Mouse (Mus musculus) spleen, adult 18-20 months (tissue): ENCODE results near the gene Ccdc69.

Experiments
- DNase-seq, 2 experiments: peaks; one replicate each; pipeline ENCODE4 v3.0.0; 2022; ENCODE audit warnings: mixed read lengths in 2 of 2

Ccdc69 gene

DNA sequence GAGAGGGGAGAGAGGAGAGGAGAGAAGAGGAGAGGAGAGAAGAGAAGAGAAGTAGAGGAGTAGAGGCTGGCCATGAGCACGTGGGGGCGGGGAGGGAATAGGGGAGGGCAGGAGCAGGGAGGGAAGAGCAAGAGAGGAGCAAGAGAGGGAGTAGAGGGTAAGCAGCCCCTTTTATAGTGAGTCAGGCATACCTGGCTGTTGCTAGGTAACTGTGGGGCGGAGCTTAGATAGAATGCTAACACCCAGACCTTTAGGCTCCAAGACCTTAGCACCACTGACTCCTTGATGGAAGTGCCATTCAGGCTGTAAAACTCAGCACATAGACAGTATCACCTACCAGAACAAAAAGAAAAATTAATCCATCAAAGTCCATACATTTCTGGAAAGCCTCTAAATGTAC, 41.3 kb downstream of the Ccdc69 start:
- DNase-seq: no peak

DNA sequence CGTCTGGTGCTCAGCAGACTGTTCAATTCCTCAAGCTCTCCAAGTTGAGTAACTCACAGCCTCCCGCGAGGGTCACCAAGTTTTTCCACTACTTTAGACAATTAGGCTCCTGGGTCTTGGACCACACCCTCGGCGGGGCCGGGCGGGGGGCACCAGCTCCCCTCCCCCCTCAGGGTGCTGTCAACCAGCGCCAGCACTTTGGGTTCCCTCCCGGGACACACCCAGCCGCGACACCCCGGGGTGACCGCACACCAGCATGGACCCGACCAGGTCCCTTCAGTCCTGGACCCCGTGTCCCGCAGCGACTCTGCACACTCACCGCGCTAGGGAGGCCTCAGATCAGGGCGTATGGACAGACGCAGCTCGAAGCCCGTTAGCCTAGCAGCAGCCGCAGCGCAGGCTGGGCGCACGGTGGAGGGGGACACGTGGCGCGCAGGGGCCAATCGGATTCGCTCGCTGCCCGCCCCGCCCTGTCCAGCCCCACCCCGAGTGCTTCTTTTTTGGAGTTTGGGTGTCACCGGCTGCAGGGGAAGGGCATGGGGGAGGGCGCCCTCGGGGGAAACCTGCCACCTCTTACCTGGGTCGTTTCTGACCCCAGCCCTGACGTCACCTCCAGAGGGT, 44.8 kb downstream of the Ccdc69 start, which contains the start of gene Anxa6:
TSS of gene Anxa6 (minus strand) at position 406 of the 621 bp plus-strand sequence.
- peak; percentile 76 to 82 for DNase-seq

DNA sequence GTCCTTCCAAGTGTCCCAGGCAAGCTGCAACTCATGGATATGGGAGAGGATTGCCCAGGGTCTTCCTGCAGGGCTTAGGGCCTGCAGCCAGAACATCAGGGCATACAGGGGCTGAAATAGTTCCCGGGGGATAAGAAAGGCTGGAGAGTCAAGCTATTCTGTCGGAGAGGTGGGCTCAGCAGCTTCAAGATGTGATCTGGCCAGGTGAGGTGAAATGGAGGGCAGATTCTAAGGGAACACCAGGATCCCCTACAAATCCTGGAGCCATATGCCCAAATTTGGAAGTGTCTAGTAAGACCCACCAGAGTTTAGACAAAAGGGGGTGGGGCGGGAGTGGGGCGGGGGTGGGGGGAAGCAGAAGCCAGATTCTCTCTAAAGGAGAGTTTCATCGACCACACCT, 45.6 kb downstream of the Ccdc69 start:
- DNase-seq: no peak

DNA sequence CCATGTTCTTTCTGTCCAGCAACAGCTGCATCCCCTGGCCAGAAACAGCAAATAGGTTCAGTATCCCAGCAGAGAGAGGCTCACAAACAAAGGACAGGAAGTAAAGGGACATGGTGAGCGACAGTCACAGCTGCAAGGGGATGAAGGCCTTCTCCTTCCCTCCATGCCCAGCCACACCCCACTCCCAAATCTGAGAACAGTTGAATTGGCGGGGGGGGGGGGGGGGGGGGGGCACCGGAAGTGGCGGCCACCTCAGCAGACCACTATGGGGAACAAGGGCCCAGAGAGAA, 46.0 kb downstream of the Ccdc69 start:
- no peak for DNase-seq

DNA sequence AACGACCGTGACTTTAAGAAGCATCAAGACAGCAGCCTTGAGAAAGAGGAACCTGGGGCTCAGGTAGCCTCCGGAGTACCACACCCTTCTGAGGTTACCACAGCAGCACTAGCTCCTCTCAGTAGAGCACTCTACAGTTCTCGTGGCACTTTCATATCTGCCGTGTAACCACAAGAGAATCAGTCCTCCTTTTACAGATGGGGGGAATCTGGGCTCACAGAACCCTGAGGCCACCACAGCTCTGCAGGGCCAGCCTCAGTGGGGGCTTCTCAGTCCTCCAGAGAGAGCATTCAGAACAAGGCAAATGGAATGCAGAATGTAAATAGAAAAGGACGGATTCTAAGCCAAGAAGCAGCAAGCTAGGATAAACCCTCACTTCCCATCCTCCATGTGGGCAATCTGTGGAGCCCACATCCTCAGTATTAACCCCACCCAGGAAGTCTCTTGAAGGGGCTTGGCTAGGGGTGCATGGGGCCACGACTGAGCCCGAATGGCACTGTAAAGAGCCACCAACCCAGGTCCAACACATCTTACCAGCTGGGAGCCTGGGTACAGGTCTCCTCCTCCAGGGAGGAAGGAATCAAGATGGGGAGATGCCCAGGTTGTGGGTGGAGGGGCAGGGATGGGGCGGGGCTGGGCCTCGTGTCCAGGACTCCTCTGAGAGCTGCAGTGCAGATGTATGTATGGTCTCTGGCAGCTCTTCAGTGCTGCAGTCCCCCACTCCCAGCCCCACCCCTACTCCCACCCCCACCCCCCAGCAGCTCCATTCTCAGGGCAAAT, 46.5 kb downstream of the Ccdc69 start:
- peak; percentile 24 to 39 for DNase-seq

DNA sequence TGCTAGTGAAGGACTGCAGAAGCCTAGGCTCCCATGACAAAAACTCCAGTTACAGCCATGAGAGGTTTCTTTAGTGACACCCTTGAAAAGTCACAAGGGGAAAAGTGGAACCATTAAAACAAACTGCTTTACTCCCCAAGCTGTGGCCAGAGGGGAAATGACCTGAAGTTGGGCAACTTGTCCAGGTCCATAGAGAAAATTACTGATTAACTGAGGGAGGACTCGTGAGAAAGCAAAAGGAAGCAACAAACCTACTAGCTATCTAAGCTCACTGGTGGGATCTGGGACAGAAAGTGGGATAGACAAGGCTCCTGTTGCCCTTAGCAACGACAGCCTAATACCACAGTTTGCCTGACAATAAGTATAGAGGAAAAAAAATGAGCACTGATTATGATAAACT, 49.4 kb downstream of the Ccdc69 start:
- DNase-seq: no peak

DNA sequence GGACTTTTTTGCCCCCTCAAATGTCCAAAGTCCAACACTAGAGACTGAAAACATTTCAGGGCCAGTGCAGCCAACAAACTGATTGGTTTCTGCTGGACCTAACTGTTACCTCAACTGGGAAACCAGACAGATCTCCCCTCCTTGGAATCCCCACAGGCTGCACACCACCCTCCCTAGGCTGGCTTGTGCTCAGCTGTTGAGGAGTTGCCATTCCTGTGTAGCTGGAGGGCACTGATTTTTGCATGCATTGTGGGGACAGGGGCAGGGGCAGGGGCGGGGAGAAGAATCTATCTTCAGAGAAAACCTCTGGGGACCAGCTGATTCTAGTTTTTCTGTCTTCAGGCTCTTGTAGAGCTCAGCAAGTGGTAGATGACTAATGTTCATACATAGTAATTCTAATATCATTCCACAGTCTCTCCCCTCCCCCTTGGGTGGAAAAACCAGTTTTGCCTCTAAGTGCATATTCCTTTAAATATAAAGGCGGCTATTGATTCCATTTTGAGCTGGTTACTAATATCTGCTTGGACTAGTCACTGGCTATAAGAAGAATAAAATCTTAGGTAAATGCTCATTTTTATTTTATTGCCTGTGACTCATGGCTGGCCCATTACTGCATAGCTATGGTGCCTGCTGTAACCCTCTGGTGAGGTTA, 50.6 kb downstream of the Ccdc69 start:
- no peak for DNase-seq

DNA sequence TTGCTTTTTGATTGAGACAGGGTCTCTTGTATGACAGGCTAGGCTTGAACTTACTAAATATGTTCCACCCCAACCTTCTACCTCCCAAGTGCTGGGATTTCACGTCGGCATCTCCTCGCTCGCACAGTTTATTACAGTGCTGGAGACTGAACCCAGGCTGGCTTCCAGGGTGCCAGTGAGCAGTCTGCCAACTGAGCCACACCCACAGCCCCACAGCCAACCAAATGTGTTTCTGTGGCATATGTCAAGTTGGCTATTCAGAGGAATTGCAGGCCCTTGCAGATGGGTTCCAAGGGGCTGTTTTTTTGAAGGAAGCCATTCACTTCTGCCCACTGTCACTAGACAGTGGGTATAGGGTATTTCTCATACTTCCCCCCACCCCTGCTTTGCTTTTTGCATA, 52.0 kb downstream of the Ccdc69 start:
- no peak for DNase-seq

DNA sequence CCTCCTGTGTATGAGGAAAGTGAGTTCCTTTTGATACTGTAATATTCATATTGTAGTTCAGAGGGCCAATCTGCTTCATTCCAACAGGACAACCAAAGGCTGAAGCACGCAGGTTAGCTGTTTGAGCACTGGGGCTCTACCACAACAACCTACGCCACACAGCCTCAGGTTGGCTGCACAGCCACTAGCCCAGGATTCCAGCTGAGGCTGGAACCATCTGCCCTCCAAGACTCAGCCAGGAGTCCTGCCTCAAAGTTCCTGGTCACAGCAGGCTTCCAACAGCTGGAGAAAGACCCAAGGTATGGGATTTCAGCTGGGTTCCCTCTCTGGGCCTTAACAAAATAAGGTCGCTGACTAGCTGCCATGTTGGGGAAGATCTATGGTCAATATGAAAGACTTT, 54.3 kb downstream of the Ccdc69 start:
- DNase-seq: no peak

DNA sequence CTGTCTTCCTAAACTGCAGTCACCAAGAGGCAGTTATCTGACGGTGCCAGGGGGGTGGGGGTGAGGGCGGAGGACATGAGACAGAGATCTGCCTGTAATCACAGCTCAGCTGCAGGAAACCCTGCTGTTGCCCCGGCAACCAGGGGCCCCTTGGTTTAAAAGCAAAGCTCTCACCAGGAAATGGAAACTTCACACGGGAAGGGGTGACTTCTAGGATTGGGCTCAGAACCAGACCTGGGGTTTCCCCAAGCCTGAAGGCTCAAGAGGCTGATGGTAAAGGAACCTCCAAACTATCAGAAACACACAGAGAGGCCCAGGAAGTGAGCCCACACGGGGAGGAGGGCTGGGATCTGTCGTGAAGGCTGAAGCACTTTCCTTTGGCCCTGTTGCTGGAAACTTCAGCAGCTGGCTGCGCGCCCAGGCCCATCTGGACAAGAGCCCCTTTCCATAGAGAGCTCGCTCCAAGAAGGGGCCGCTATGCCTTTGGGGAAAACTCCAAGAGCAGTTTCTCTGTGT, 54.8 kb downstream of the Ccdc69 start:
- DNase-seq: peak; percentile 77 to 80

DNA sequence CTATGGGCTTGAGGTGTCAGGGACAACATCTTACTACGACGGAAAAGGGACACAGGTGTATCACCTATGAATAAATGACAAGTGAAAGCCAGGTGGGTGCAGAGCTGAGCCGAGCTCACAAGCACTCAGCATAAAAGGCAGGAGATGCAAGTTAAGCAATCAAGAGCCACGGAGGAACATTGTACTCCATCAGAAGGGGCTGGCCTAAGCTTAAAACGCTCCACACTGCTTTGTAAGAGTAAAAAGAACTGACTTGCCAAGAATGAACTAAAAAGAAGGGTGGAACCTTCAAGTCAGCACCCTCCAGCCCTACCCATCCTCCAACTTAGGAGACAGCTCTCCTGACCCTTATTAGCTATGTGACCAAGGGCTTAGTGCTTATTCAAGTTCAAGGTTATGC, 55.4 kb downstream of the Ccdc69 start:
- DNase-seq: no peak

DNA sequence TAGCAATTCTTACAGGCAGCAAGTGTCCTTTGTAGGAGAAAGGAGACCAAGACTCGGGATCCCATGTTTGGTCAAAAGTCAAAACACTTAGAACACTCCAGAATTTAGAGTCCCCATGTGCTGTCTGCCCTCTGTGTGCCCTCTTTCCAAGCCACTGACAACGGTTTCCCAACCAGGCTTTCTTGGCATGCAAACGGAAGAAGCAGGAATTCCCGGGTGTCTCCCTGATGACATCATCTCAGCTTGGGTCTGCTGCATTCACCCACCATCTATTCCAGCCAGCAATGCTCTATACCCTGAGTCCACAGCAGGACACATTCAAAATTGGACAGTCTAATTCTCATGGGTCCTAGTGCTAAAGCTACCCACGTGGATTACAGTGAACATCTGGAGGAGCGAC, 56.1 kb downstream of the Ccdc69 start:
- DNase-seq: no peak

DNA sequence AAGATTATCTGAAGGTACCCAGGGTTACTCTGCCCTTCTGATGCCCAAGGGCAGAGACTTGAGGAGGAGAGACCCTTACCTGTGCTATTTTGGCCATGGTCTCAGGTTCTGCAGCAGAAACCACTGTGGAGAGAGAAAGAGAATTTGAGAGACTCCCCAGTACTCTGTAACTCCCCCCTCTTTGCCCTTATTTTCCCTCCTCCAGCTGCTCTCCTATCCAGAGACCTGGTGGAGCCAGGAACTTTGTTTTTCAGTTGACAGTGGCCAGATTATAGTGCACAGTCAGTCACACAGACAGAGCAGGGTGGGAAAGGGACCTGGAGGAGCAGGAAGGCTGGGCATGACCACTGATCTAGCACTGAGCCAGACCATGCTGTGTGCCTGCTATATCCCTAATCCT, 56.5 kb downstream of the Ccdc69 start:
- no peak for DNase-seq

DNA sequence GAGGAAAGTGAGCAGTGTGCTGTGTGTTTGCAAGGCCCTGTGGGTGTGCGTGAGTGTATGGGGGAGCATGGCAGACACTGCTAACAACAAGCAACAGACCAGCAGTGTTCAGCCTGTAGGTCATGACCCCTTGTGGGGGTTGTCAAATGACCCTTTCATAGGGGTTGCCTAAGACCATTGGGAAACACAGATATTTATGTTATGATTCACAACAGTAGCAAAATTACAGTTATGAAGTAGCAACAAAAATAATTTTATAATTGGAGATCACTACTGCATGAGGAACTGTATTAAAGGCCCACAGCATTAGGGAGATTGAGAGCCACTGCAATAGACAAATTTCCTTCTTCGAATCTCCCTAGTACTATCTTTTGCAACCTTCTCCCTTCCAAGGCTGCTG, 58.2 kb downstream of the Ccdc69 start:
- no peak for DNase-seq

DNA sequence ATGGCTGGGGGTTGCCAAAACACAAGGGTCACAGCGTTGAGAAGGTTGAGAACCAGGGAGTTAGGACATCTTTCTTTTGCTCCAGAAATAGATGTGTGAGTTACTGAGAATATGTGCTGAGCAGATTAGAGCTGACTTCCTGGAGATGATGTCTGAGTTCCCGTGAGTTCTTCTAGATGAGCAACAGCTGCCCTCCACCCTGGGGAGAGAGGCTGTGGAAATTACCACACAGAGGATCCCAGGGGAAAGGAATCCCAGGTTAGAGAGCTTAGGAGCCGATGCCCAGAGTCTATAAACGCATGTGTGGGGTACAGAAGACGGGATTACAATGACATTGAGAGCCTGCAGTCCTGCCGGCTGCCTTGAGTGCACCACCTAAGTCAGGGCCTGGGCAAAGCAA, 59.9 kb downstream of the Ccdc69 start:
- DNase-seq: no peak

DNA sequence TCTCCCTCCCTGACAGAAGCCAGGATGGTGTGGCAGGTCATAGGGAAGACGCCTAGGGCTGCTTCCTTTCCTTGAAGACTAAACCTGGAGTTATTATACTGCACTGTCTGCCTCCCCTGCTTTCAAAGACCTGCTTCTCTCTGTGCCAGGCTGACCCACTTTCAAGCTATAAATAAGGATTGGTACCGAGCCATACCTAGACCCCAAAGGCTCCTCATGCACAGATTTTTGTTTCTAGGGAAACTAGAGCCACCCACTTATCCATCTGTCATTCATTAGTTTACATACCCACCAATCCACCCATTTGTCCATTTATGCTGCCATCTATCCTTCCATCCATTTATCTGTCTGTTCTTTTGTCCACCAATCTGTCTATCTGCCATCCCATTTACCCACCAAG, 60.7 kb downstream of the Ccdc69 start:
- DNase-seq: no peak

DNA sequence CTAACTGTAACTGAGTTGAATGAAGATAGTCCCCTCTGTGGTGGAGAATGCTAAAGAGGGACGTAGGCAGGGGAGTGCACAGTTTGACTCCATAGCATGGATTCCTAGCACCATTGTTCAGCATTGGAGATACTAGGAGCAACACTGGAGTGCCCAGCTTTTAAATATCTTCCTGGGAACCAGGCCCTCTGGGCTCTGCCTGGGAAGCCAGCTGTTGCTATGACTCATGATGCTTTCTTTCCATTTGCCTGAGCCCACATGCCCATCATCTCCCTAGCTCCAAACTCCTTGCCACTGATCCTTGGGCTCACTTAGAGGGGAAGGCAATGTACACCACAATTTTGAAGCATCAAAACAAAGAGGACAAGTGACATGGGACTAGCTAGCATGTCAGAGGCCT, 61.2 kb downstream of the Ccdc69 start:
- DNase-seq: no peak

DNA sequence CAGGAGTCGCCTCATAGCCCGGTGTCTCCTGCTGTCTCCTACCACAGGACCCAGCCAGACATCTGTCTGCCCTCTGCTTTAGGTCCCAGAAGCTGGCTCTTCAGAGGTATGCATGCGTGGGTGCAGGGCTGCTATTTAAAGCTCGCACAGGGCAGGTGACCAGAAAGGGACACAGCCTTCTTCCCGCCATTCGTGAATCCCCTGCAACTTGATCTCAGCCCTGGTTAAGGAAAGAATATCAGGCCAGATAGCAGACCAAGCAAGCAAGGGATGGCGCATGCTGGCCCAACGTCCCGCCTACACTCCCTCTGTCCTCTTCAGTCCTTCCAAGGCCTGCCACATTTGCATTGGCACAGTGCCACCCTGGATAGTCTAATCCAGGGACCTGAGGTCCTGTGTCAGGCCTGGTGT, 62.1 kb downstream of the Ccdc69 start:
- DNase-seq: no peak

DNA sequence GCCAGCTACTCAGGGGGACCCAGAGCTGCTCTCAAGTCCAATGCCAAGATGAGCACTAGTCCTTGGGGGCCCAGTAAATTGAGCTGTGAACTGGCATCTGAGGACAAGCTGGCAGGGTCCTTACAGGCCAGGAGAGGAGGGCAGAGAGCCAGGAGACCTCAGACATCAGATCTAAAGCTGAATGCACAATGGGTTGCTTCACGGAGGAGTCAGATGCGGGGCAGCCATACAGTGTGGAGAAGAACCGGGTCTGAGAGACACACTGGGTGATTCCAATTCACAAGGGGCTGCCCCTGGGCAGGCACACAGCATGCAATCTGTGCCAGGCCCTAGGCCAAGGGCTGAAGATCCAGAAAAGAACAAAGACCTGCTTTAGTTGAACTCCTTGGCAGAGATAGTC, 62.7 kb downstream of the Ccdc69 start:
- no peak for DNase-seq

DNA sequence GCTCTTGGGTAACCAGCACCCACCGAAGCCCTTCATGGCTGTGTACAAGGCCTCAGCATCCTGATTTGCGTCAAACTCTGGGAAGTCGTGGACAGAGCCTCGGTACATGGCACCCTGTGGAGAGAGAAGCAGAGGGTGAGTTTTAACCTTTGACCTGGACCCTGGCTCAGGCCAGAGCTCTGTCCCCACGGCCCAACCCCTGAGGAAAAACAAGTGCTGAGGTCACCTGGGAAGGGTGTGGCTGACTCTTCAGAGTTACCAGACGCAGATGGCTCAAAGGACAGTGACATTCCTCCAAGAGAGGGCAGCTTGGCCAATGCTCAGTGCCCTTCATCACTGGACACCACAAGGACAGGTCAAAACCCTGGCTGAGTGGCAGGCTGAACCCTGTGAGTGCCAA, 64.1 kb downstream of the Ccdc69 start:
- no peak for DNase-seq

DNA sequence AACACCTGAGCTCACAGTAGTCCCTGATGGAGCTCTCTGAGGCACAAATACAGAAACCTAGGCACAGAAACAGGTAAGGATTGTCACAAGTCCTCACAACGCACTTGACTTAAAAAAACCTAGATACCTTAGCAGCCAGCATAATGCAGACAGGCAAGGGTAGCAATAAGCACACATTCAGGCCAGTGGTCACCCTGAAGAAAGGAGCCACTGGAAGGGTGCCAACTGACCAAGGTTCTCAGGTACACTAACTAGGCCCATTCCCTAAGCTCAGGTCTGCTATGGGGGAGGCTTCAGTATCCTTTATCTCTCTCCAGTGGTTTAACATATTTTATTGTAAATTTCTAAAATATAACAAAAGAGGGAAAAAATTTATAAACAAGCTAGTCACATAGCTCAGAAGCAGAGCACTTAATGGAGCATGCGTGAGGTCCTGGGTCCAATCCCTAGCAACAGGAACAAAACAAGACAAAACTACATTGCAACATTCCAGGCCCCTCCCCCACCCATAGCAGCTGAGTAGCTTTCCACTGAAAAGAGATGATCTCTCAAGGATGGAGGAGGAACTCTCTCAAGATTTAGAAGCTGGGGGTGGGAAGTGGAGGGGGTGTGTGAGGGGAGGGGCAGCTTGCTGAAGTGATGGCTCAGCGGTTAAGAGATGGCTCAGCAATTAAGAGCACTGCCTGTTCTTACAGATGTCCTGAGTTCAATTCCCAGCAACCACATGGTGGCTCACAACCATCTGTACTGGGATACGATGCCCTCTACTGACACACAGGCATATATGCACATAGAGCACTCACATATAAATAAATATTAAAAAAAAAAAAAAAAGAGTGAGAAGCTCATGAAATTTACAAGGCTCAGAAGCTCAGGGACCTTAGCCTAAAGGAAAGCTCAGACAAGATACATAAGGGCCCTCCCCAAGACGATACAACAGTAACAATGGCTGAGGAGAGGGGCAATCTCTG, 65.1 kb downstream of the Ccdc69 start:
- no peak for DNase-seq

DNA sequence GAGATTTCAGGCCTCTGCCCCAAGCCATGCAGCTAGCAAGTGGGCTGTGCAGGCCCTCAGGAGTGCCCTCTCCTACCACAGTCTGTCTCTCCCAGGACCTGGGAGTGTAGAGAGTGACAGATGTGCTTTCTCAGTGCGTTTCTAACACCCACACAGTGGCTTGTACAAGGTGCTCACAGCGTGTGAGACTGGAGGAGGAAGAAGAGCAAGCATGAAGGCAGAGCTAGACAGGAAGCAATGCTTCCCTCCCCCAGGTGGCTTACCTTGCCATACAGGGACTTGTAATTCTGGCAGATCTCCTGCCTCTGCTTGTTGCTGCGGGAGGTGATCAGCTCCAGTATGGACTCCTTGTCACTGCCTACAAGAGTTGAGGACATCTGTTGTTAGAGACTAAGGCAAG, 66.5 kb downstream of the Ccdc69 start:
- no peak for DNase-seq

DNA sequence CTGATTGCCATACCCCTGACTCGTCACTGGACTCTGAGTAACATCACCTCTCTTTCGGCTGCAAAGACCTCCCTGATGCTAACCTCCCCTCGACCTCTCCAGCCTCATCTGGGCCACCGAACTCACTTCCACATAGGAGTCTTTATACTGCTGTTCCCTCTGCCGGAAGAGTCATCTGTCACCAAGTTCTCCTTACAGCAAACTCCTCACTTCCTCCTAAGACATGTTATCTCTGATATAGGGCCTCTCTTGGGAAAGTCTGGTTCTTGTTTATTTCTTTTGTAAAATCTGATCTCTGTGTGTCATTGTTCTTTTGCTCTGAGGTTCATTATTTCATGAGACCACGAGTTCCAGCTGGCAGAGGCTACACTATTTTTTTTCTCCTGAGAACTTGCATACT, 69.7 kb downstream of the Ccdc69 start:
- DNase-seq: no peak
